Mouse (Mus musculus): ENCODE data around the gene Gng2.

DNA sequence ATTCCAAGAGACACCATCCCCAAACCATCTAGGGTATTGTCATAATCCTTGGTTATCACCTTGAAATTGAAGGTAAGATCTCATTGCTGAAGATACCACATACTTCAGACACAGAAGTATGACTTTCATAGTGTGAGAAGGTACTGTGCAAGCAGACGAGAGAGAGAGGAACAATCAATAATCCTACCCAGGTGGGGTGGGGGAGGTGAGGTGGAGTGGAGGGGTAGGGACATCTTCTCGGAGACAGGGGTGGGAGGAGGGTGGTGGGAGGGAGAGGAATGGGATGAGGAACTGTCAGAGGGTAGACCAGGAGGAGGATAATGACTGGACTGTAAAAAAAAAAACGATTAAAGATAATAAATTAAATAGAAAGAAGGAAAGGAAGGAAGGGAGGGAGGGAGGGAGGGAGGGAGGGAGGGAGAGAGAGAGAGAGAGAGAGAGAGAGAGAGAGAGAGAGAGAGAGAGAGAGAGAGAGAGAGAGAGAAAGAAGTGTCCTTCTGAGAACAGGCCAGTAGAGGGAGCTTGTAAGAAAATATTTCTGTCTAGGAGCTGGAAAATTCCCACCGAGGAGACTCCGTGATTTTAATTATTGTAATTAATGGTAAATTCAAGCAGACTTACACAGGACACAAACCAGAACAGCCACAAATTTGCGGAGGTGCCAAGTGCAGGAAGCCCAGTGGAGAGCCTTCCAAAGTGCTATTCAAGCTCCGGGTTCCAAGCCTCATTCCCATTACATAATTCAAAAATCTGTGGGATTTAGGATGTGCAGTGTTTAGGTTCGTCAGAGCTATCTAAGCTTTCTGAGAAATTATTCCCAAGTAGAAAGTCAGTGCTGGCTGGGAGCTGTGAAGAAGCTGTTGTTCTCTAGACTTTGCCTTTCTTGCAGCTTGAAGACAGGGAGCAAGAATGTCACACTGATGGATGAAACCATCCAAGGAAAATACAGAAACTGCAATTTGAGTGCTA, 118.3 kb downstream of the Gng2 start:
- TF ChIP-seq GATA1 (IDR thresholded peaks at IDR 0.05; ENCODE audit: borderline replicate concordance, low read length): no peak
- TF ChIP-seq FLI1 (IDR thresholded peaks at IDR 0.05; ENCODE audit: low read length): no peak

Measured in megakaryocyte, embryonic 14.5 days (primary cell).